Mouse (Mus musculus) cerebellum, postnatal 14 days (tissue): ENCODE measurements around the gene Olfr1022.

Experiments
- DNase-seq, 2 experiments: peaks; one replicate each; pipeline ENCODE4 v3.0.0; 2021; ENCODE audit warnings: mixed read lengths in 2 of 2

The Olfr1022 gene

DNA sequence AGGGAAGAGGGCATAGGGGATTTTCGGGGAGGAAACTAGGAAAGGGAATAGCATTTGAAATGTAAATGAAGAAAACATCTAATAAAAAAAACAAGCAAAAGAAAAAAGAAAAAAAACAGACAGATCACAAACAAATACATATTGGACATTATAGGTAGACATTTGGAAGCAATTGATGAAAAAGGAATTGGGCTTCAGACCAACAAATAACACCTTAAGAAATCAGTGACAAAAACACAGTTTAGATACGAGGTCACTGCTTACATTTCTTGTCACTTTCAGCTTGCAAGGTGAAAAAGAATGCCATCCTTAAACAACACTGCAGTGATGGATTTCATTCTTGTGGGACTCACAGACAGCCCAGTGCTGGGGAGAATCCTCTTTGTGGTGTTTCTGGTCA, at the start of gene Olfr1022:
TSS of gene Olfr1022 (plus strand) at position 301 of the 400 bp plus-strand sequence.
- DNase-seq = no peak

- DNase-seq = no peak
Observed at GRCm38 (mm10) chr2:85845383-85845782, 23.0 kb upstream of the Olfr1022 start, which contains the start of gene Olfr1019. Gene Olfr1019 (minus strand): TSS chr2:85845483.

DNA sequence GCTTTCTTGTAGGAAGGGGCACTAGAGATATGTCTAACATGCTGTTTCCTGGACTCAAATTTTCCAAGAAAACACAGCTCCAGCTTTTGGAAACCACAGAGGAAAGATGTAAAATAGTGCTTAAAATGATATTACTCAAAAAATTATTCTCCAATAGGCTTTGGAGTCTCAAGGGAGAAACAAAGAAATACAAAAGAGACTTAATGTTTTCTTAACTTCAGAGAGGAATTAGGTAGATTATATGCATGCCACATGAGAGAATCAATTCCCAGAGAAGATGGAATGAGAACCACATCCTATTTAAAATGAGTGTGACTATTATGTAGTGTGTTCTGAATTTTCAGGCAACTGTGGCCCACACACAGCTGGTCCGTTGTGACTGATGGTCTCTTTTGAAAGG, 21.7 kb upstream of the Olfr1022 start, which contains the start of gene Olfr1020:
TSS of gene Olfr1020 (plus strand) at position 301 of the 400 bp plus-strand sequence.
- DNase-seq = no peak

GRCm38 (mm10) chr2:85885340-85885739, 16.9 kb downstream of the Olfr1022 start, which contains the start of gene Olfr1023:
Gene Olfr1023 (plus strand): TSS chr2:85885640.
- no peak for DNase-seq

- DNase-seq = no peak
Observed at GRCm38 (mm10) chr2:85904952-85905351, 36.6 kb downstream of the Olfr1022 start, which contains the start of gene Olfr1024. Gene Olfr1024 (minus strand): TSS chr2:85905052.

GRCm38 (mm10) chr2:85913197-85913596, 44.8 kb downstream of the Olfr1022 start:
- DNase-seq = no peak

DNA sequence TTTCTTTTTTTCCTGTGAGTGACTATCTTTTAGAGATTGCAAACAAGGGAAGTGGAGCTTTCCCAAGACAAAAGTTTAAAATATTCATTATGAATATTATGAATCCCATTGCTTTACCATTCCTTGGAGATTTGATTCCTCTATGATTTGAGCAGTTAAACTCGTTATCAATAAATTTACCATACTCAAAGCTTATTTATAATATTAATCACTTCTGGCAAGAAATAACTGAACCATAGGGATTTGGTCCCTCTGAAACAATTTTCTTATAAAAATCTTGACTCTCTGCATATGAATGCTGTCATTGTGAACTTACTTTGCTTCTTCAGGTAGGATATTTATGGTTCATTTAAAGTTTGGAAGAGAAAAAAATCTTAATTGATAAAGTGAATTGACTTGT, 46.5 kb downstream of the Olfr1022 start, which contains the start of gene Olfr1025-ps1:
TSS of gene Olfr1025-ps1 (plus strand) at position 301 of the 400 bp plus-strand sequence.
- DNase-seq = no peak
